Mouse (Mus musculus) stomach, postnatal 0 days (tissue): ENCODE measurements around the gene Atg4a-ps.

Source experiments
- CTCF ChIP-seq: IDR thresholded peaks from 2 replicates; pipeline ENCODE4 v1.5.1; 2016; ENCODE audit warnings: antibody characterized with exemption, low read depth, mild to moderate bottlenecking, moderate library complexity
- EP300 ChIP-seq: optimal IDR thresholded peaks from 2 replicates; pipeline ENCODE3; 2016; ENCODE audit warnings: antibody characterized with exemption

GRCm38 (mm10) chr3:103620101-103620500 lies 25.8 kb downstream of the Atg4a-ps start:
- TF ChIP-seq CTCF (no peak), EP300 (no peak)
